Mouse (Mus musculus) common myeloid progenitor, adult 5-6 weeks (primary cell): ENCODE data around the gene Sumo1. TPM values are rescaled to one million over a fixed set of nuclear protein-coding genes. Genes with fewer than 3 reads are reported as not detected.
"Not testable (repeated sequence)": the region's sequence is repeated elsewhere in the genome, so short reads cannot be mapped to it uniquely, and the experiment has no call there.

Experiments
- ATAC-seq: replicated peaks from 2 replicates; pipeline ENCODE4 v1.8.0; 2016; ENCODE audit warnings: low read depth, mild to moderate bottlenecking, moderate TSS enrichment, inconsistent platforms; ENCODE audit not compliant: poor library complexity, severe bottlenecking
- total RNA-seq: library from RNA; stranded (forward); fragments of 200-1000, 187-1606 nt; gene quantifications from 2 replicates; pipeline ENCODE4 v1.2.3, GENCODE M21; 2017

Sumo1 gene
- 170 and 176 TPM in 2 replicates for total RNA-seq

- peak; percentile 95 for ATAC-seq
Measured at GRCm38 (mm10) chr1:59670641-59671168, at the start of gene Sumo1. TSS of gene Sumo1 (minus strand) at chr1:59670834.

- peak; percentile 56; the same call in 1 of the 2 replicates for ATAC-seq
Measured at GRCm38 (mm10) chr1:59719900-59720299, 49.3 kb upstream of the Sumo1 start.

- no peak for ATAC-seq
Measured at GRCm38 (mm10) chr1:59701766-59702165, 31.1 kb upstream of the Sumo1 start.

GRCm38 (mm10) chr1:59698207-59698606, 27.6 kb upstream of the Sumo1 start:
- ATAC-seq = no peak

GRCm38 (mm10) chr1:59697751-59698150, 27.1 kb upstream of the Sumo1 start:
- ATAC-seq = no peak

- ATAC-seq = no peak
Measured at GRCm38 (mm10) chr1:59690467-59690866, 19.8 kb upstream of the Sumo1 start.

GRCm38 (mm10) chr1:59687493-59687892, 16.9 kb upstream of the Sumo1 start:
- ATAC-seq = no peak

GRCm38 (mm10) chr1:59684819-59685755, 14.5 kb upstream of the Sumo1 start, which contains the start of gene Nop58:
TSS of gene Nop58 (plus strand) at chr1:59684971.
- ATAC-seq = peak; percentile 97

- ATAC-seq = peak; percentile 28
Measured at GRCm38 (mm10) chr1:59683926-59684818, 13.5 kb upstream of the Sumo1 start.

GRCm38 (mm10) chr1:59673661-59674060, 3.0 kb upstream of the Sumo1 start:
- ATAC-seq = no peak

GRCm38 (mm10) chr1:59669962-59670630, 538 bp downstream of the Sumo1 start:
- ATAC-seq = peak; percentile 23

- no peak for ATAC-seq
Measured at GRCm38 (mm10) chr1:59668871-59669270, 1.8 kb downstream of the Sumo1 start.

- ATAC-seq = no peak
Measured at GRCm38 (mm10) chr1:59663456-59664135, 7.0 kb downstream of the Sumo1 start.

- no peak for ATAC-seq
Measured at GRCm38 (mm10) chr1:59656244-59657171, 14.1 kb downstream of the Sumo1 start.

- ATAC-seq = no peak
Measured at GRCm38 (mm10) chr1:59653243-59653911, 17.3 kb downstream of the Sumo1 start.

- ATAC-seq = no peak
Measured at GRCm38 (mm10) chr1:59651201-59651819, 19.3 kb downstream of the Sumo1 start.

GRCm38 (mm10) chr1:59646502-59646901, 24.1 kb downstream of the Sumo1 start:
- ATAC-seq = not testable (repeated sequence)
